Mouse (Mus musculus) kidney, postnatal 25 days (tissue): Measurements from ENCODE around the gene Dgcr6.
"Not testable (repeated sequence)": the region's sequence is repeated elsewhere in the genome, so short reads cannot be mapped to it uniquely, and the experiment has no call there.

ENCODE experiments used
- DNase-seq, 2 experiments: peaks; one replicate each; pipeline ENCODE4 v3.0.0; 2021; ENCODE audit warnings: mixed read lengths in 2 of 2

Dgcr6 gene

GRCm38 (mm10) chr16:18052731-18053202 is at the start of gene Dgcr6:
Gene Dgcr6 (plus strand): TSS chr16:18052860.
- DNase-seq: peak; percentile 88 to 90

- DNase-seq: no peak
Observed at GRCm38 (mm10) chr16:18004589-18004988, 48.1 kb upstream of the Dgcr6 start.

- DNase-seq: no peak
Observed at GRCm38 (mm10) chr16:18007083-18007482, 45.6 kb upstream of the Dgcr6 start.

GRCm38 (mm10) chr16:18011101-18011500 is 41.6 kb upstream of the Dgcr6 start:
- DNase-seq: no peak

- DNase-seq: not testable (repeated sequence)
Observed at GRCm38 (mm10) chr16:18016482-18016881, 36.2 kb upstream of the Dgcr6 start.

GRCm38 (mm10) chr16:18022780-18023557 is 29.7 kb upstream of the Dgcr6 start:
- DNase-seq: no peak

GRCm38 (mm10) chr16:18027371-18027770 is 25.3 kb upstream of the Dgcr6 start:
- no peak for DNase-seq

- DNase-seq: peak in 1 of 2 experiments; percentile 72
Observed at GRCm38 (mm10) chr16:18031752-18032151, 20.9 kb upstream of the Dgcr6 start.

- DNase-seq: no peak
Observed at GRCm38 (mm10) chr16:18033289-18033688, 19.4 kb upstream of the Dgcr6 start.

GRCm38 (mm10) chr16:18034286-18034685 is 18.4 kb upstream of the Dgcr6 start:
- DNase-seq: no peak

GRCm38 (mm10) chr16:18036425-18036955 is 16.2 kb upstream of the Dgcr6 start:
- DNase-seq: peak; percentile 76 to 77

GRCm38 (mm10) chr16:18037025-18037424 is 15.6 kb upstream of the Dgcr6 start:
- DNase-seq: no peak

GRCm38 (mm10) chr16:18044991-18045390 is 7.7 kb upstream of the Dgcr6 start:
- peak; percentile 42 to 75 for DNase-seq

GRCm38 (mm10) chr16:18047660-18048059 is 5.0 kb upstream of the Dgcr6 start:
- peak in 1 of 2 experiments; percentile 66 for DNase-seq

- no peak for DNase-seq
Observed at GRCm38 (mm10) chr16:18048071-18048470, 4.6 kb upstream of the Dgcr6 start.

GRCm38 (mm10) chr16:18052322-18052721 is 338 bp upstream of the Dgcr6 start:
- DNase-seq: no peak

- DNase-seq: no peak
Observed at GRCm38 (mm10) chr16:18056215-18056614, 3.6 kb downstream of the Dgcr6 start.

GRCm38 (mm10) chr16:18058331-18058731 is 5.7 kb downstream of the Dgcr6 start:
- no peak for DNase-seq

- no peak for DNase-seq
Observed at GRCm38 (mm10) chr16:18059243-18059642, 6.6 kb downstream of the Dgcr6 start.

GRCm38 (mm10) chr16:18061201-18061600 is 8.5 kb downstream of the Dgcr6 start:
- no peak for DNase-seq

- peak; percentile 97 for DNase-seq
Observed at GRCm38 (mm10) chr16:18066060-18067009, 13.7 kb downstream of the Dgcr6 start.

GRCm38 (mm10) chr16:18068653-18069376 is 16.2 kb downstream of the Dgcr6 start:
- peak in 1 of 2 experiments; percentile 64 for DNase-seq
